Mouse (Mus musculus) G1E-ER4 (cell line): ENCODE measurements around the gene Rnf43. TPM values are rescaled to one million over a fixed set of nuclear protein-coding genes. Genes with fewer than 3 reads are reported as not detected.

Experiments
- GATA1 ChIP-seq: IDR thresholded peaks from one replicate; pipeline ENCODE4 v1.8.0; 2012; ENCODE audit warnings: low read length, inconsistent platforms
- polyA plus RNA-seq: library from polyadenylated mRNA; stranded (reverse); fragments of >175 nt; gene quantifications from 2 replicates; pipeline ENCODE4 v1.2.3, GENCODE M21; 2012

Rnf43 gene
- polyA plus RNA-seq, 1 experiment, result 1.3 TPM

- peak; percentile 55 for TF ChIP-seq GATA1
Observed at GRCm38 (mm10) chr11:87690054-87690740, 27.7 kb downstream of the Rnf43 start.

GRCm38 (mm10) chr11:87697131-87697682 lies 34.7 kb downstream of the Rnf43 start:
- TF ChIP-seq GATA1, result no peak

- TF ChIP-seq GATA1, result no peak
Observed at GRCm38 (mm10) chr11:87698126-87698525, 35.6 kb downstream of the Rnf43 start.

GRCm38 (mm10) chr11:87701108-87701507 lies 38.6 kb downstream of the Rnf43 start:
- no peak for TF ChIP-seq GATA1

GRCm38 (mm10) chr11:87701877-87702620 lies 39.5 kb downstream of the Rnf43 start:
- no peak for TF ChIP-seq GATA1

- TF ChIP-seq GATA1, result no peak
Observed at GRCm38 (mm10) chr11:87703654-87704053, 41.1 kb downstream of the Rnf43 start.

GRCm38 (mm10) chr11:87704289-87704688 lies 41.8 kb downstream of the Rnf43 start:
- no peak for TF ChIP-seq GATA1

- TF ChIP-seq GATA1, result no peak
Observed at GRCm38 (mm10) chr11:87707570-87707969, 45.0 kb downstream of the Rnf43 start.

GRCm38 (mm10) chr11:87708979-87709378 lies 46.5 kb downstream of the Rnf43 start:
- TF ChIP-seq GATA1, result no peak

GRCm38 (mm10) chr11:87709513-87710261 lies 47.2 kb downstream of the Rnf43 start:
- TF ChIP-seq GATA1, result no peak

- TF ChIP-seq GATA1, result no peak
Observed at GRCm38 (mm10) chr11:87710262-87710615, 47.7 kb downstream of the Rnf43 start.

GRCm38 (mm10) chr11:87712188-87712587 lies 49.7 kb downstream of the Rnf43 start:
- no peak for TF ChIP-seq GATA1

GRCm38 (mm10) chr11:87715999-87716398 lies 53.5 kb downstream of the Rnf43 start:
- TF ChIP-seq GATA1, result no peak

- TF ChIP-seq GATA1, result no peak
Observed at GRCm38 (mm10) chr11:87719526-87719925, 57.0 kb downstream of the Rnf43 start.

- TF ChIP-seq GATA1, result no peak
Observed at GRCm38 (mm10) chr11:87720324-87720723, 57.8 kb downstream of the Rnf43 start.

- TF ChIP-seq GATA1, result no peak
Observed at GRCm38 (mm10) chr11:87720839-87721238, 58.3 kb downstream of the Rnf43 start.
